Mouse (Mus musculus): Measurements from ENCODE around the gene Tex2.

The Tex2 gene

DNA sequence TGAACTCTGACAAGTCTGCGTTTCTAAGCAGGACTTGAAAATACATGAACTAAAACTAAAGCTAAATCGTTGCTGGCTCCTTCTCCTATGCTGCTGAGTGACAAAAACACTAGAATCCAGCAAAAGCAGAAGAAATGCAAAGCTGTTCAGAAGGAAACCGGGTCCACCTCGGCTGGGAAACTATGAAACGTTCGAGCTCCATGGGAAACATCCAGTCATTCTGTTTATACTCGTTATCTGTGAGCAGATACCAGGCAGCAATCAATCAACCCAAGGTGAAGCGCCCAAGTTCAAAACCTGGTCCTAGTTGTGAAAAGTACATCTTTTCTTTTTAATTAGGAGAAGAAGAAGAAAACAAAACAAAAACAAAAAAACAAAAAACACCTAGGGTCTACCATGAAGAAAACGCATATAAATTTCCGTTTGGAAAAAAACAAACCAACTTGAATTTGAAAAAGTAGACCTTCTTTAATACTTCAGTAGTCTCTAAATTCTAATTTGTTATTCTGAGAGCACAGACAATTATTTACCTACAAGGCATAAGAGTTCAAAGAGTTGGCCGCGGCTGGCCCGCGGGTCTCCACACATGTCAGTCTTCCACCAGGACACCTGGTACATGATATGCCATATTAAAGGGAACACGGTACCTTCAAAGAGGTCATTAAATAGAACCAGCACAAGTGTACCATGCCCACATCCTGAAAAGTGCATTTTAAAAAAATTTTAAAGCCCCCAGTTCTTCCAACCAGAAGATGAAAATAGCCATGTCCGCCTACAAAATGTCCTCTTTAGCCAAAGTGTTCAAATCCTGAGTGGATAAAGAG, 127.0 kb downstream of the Tex2 start:
- no peak for DNase-seq (ENCODE audit: low spot score)

DNA sequence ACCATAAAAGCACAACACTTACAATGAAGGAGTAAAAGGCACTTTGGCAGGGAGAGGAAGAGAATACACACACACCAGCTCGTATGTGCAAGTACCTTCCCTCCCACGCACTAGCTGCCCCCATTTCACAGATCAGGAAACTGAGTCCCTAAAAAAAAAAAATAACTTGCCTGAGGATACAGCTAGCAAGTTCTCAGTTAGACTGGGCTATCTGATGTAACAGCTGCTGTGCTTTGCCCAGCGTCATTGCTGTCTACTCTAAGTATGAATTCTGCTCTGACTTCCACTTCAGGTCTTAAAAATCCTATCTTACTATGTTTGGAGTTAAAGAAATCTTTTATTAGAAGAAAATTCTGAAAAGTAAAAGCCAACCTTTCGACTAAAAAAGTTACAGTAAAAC, 127.6 kb downstream of the Tex2 start:
- DNase-seq (ENCODE audit: low spot score): no peak

DNA sequence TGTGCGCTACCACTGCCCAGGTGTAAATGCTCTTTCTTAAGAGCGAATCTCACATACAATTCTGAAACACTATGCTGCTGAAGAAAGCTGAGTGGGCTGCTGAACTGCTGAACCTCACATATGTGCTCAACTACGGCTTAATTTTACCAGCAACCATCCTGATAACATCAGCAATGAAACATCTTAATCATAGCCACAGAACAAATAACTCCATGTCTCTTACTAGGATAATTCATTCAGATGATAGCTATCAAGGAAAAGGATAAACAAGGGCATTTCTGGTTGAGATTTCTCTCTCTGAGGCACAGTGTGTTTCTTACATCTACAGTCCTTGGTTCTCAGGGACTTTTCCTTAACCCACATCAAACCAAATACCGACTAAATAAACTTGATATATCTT, 128.3 kb downstream of the Tex2 start:
- no peak for DNase-seq (ENCODE audit: low spot score)

DNA sequence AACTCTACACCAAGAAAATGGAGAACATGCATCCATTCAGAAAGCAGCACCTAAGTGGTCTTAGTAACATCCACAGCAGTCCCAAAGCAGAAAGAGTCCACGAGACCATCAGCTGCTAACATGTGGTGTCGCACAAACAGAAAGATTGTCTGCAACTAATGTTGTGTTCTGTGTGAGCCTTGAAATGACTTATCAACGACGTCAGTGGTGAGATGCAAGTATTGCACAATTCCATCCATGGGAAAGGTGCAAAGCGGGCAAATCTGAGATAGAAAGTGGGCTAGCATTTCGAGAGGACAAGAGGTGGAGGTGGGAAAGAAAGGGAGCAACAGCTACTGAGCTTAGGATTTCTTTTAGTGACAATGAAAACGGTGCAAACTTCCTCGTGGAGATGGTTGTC, 130.4 kb downstream of the Tex2 start:
- DNase-seq (ENCODE audit: low spot score): no peak

DNA sequence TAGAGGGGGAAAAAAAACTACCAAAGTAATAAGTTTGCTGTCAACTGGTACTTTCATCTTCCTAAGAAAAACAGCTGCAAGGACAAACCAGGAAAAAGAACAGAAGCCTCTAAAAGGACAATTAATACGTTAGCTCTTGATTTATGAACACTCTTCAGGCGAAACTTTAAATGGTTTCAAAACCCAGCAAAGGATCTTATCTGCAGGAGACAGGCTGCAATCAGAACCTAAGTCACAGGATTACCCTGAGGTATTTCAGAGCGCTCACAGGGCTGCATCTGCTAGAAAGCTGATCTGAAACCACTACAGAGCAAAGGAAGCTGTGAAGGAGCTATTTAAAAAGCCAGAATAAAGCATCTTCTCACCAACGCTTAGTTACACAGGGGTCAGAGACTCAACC, 131.6 kb downstream of the Tex2 start:
- DNase-seq (ENCODE audit: low spot score): no peak

DNA sequence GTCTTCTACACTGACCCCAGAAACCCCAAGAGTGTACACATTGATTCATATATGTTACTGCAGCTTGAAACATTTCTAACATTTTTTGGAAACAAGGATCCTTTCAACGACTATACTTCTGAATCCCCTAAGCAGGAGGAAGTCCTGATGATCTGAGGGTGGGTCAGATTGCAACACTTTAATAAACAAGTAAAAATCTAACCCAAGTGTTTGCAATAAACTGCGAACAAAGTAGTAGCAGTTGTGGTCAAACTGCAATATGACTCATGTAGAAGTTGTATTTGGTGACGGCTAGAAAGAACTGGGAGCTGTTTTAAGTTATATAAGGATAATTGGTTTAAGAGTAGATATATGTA, 132.7 kb downstream of the Tex2 start:
- no peak for DNase-seq (ENCODE audit: low spot score)

DNA sequence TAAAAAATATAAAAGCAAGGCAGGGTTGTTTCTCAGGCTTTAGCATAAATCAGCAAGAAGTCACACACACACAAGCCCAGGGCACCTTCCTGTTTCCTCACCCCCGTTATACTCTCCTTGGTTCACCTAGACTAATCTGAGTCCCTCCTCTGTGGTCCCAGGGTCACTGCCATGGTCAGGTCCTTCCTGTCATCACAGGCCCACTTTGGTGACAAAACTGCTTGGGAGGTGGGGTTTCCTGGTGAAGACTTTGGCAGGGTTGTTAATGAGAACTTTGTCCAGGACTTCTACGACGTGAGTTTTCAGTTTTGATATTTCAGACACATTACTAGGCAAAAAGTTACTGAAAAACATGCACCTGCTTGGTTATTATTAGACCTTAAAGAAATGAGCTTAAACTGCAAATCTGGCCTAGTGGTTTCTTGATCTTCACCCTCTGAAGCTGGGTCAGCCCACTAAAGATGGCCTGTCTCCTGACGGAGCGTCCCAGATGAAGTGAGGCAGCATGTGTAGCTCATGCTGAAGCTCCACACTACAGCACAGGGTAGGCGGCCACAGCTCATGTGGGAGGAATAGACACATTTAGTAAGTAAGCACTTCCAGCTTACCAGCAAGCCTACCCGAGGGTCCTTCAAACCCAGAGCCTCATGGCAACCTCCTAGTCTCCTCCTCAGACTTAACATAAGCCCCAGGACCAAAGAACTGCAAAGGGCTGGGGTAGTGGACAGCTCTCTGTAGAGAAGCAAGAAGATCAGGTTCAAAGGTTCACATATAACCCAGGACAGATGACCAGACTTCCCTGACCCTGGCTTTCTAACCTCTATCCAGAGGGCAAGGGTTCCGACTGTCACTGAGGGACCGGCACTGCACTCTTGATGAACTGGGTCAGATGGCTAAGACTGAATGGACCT, 133.3 kb downstream of the Tex2 start:
- DNase-seq (ENCODE audit: low spot score): no peak

DNA sequence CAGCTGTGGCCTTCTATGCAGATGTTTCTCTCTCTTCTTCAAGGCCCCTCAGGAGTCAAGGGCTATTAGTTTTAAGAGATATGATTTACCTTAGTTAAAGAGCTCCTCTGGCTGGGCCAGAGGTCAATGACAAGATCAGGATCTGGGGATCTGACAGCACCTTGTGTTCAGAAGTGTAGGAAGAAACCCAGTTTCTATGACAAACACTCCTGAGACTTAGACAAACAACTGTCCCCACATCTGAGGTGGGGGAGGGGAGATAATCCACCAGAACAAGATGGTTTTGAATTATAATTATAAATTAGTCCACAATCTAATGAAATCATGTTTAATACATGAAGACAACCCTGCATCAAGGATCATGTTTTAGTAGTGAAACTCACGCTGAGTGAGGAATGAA, 134.5 kb downstream of the Tex2 start:
- DNase-seq (ENCODE audit: low spot score): no peak

DNA sequence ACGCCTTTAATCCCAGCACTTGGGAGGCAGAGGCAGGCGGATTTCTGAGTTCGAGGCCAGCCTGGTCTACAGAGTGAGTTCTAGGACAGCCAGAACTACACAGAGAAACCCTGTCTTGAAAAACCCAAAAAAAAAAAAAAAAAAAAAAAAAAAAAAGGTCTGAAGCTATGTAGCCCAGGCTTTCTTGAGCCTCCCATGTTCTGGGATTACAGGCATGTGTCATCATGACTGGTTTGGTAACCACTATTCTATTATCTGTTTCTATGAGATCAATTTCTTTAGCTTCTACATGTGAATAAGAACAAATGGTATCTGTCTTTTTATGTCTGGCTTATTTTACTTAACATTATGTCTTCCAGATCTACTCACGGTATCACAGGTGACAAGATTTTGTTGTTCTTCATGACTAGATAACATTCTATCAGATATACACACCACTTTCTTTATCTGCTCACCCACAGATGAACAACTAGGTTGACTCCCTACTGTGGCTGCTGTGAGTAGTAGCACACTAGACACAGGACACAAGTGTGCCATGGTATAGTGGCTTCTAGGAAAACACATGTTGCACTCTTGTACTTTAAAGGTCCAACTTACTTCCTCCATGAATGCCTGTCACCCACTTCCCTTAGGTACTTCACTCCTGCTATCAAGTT, 135.6 kb downstream of the Tex2 start:
- DNase-seq (ENCODE audit: low spot score): no peak

DNA sequence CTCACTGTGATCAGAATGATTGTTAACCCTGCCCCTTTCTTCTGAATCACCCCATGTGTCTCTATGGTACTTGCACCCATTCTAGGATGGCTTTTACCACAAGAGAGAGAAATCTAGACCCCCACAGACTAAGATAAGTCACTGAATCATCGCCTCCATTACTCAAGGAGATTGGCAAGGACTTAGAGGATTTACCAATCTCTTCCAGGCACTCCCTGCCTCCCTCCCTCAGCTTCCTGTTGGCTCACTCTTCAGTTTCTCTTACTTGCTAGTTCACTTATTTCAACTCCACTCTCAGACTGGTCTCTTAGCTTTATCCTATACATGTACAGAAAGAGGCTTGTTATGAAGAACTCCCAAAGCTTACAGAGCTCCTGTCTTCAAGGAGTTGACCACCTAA, 137.9 kb downstream of the Tex2 start:
- no peak for DNase-seq (ENCODE audit: low spot score)

DNA sequence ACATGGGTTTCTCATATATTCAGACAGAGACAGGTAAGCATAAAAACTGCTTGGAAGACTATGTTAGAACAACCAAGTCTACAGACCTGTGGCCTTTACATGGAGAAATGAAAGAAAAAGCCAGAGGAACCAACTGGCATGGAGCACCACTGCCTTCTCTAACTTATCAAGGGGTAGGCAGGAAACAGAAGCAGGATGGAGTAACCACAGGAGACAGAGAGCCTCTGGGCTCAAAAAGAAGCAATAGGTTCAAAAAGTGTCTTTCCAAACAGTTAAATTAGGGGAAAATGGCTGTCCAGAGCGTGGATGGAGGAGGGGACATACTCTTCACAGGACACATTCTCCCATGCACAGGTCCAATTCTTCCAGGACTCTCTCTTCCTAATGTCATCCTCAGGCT, 141.6 kb downstream of the Tex2 start:
- no peak for DNase-seq (ENCODE audit: low spot score)

DNA sequence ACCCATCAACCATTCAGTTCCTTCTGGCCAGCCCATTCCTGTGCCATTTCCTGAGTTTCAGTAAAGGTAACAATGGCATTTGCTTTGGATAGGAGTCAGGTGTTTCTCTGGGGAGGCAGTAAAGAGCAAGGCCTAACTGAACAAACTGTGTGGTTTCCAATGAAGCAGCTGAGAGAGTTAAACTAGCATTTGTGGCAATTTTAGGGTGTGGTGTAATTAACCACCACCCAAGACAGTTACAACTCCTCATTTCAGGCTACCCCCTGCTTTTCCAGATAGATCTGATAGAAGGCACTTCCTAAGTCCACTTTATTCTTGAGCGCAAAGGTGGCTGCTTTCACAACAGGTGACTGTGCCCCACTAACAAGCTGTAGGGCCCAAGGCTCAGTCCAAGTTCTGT, 144.7 kb downstream of the Tex2 start:
- DNase-seq (ENCODE audit: low spot score): no peak

DNA sequence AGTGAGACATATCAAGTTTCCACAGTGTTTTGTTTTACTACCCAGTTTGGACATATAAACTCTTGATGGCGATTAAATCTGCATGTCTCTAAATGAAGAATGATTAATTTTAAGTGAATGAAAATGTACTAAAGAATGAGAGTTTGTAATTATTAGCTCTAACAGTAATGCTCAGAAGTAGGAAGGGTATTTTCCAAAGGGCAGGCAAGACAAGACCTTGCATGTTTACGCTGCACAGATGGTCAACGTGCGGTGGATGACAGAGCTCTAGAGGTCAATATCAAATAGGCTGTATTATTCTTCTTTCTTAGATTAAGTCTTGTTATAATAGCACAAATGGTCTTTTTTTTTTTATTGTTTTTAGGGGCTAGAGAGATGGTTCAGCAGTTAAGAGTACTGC, 147.3 kb downstream of the Tex2 start:
- no peak for DNase-seq (ENCODE audit: low spot score)

DNA sequence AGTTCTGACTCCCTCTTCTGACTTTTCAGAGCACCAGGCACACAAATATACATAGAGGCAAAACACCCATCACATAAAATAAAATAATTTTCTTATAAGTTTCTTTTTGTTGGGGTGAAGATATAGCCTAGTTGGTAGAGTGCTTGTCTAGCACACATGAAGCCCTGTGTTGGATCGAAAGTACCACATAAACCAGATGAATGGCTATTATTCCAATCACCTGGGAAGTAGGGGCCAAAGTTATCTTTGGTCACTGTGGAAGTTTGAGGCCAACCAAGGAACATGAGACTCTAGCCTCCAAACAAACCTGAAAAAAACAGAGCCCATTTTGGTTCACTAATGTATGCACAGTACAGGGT, 147.7 kb downstream of the Tex2 start:
- no peak for DNase-seq (ENCODE audit: low spot score)

DNA sequence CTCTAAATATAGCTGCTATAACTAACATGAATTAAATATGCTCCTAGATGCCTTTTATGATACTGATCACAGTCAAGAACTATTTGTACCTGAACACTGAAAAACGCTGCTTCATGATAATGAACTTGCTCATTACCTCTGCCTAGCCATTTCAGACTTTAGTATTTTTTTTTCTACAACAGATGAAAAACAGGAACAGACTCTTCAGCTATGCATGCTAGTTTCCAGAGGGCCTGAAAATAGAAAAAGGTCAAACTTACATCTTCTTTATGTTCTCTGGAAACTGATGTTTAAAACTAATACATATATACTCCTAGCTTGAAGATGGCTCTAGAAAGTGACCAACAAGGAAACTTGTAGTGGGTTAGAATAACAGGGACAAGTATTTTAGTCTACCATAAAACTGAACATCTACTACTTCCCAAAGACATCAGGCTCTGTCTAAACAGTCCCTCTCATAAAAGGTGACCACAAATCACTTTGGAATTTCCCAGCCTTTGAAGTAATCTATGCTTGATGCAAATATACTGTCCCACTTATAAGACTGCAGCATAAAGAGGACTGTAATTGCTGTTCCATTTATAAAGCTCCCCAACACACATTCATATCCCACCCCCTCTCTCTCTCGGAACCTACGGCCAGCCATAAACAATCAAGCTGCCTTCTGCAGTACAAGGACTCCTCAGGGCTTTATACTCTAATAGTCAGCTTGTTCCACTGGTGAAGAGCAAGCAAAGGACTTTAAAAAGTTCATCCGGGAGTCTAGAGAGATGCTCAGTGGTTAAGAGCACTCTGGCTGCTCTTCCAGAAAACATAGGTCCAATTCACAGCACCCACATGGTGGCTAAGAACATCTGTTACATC, 148.3 kb downstream of the Tex2 start:
- DNase-seq (ENCODE audit: low spot score): no peak

DNA sequence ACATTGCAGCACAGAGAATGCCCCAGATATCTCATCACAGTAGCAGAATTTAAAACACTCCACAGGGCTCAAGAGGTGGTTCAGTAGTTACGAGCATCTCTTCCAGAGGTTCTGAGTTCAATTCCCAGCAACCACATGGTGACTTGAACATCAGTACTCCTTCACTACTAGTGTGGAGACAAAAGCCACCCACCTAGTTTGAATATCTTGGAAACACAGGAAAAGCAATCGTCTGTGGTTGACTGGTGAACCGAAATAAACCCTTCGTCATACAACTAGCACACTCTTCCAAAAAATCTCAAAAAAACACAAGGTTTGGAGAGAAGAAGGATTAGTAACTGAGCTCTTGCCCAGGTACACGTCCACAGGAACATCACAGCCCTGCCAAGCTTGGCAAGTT, 149.4 kb downstream of the Tex2 start:
- no peak for DNase-seq (ENCODE audit: low spot score)

DNA sequence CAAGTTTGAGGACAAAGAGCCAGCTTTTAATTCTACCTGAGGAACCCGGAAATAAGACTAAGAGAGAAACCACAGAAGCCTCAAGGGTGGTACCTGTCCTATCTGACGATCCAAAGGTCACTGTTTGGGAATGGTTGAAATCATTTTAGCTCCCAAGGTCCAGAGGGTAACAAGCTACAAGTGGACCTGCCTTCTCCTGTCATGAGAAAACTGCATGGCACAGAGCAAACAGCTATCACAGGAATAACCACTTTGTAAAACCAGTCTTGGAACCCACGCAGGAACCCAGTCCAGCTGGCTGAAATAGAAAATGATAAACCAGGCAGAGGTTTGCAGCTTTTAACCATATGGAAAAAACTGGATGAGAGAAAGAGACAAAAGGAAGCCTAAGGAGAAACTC, 150.9 kb downstream of the Tex2 start:
- no peak for DNase-seq (ENCODE audit: low spot score)

DNA sequence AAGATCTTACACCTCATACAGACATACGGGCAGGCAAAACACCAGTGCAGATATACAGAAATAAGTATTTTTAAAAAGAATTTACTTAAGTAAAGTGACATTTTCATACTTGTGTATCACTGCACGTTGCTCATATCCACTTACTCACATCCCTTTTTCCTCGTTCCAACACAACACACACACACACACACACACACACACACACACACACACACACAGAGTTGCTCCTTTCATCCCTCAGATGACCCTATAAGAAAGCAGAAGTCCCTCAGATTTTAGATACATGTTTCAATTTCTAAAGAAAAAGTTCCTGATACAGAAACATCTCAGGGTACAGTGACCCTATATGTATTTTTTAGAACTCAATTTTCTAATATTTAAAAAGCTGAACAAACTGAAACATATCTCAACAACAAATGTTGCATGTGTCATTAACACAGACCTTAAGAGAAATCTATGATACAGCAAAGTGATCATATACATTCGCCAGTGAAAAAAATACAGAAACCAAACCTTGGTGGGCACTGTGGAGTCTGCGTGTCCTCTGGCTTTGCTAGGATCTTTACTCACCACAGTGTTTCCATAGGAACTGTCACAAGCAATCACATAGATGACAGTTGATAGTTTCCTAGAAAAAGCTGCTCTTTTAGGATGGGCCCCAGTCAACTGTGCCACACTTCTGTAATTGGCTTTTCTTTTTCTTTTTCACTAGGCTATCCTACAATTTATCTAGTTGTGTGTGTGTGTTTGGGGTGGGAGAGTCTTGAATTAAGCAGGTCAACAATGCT, 151.9 kb downstream of the Tex2 start:
- no peak for DNase-seq (ENCODE audit: low spot score)

DNA sequence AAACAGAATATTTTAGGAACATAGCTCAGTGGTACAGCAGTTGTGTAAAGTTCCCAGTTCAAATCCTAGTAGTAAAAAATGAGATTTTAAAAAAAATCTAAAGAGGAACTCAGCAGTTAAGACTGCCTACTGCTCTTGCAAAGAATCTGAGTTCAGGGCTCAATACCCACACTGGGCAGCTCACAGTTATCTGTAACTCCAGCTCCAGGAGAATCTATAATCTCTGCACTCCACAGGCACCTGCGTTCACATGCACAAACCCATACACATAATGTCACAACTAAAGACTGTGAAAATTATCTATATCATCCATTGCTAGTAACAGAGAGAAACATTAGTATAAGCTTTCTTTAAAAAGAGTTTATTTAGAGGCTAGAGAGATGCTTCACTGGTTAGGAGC, 152.6 kb downstream of the Tex2 start:
- DNase-seq (ENCODE audit: low spot score): no peak

DNA sequence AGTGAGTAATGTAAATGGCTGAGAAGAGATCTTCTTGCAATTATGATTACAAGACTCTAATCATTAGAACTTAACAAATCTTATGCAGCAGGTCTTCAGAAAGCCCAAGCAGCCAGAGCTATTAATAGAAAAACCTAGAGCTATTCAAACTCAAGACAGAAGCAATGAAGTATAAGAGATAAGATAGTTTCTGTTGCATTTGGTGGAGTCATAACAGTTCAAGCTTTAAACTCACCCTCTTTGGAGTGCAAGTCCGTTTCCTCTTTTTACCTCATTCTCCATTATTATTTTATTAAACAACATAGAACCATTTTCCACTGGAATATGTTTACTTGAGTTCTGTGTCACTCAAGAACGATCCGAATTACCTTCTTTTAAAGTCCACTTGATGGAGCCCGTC, 154.7 kb downstream of the Tex2 start:
- no peak for DNase-seq (ENCODE audit: low spot score)

All from adipocyte (in vitro differentiated cells).